Mouse (Mus musculus): ENCODE data around the gene Slc25a29. TPM values are rescaled to one million over a fixed set of nuclear protein-coding genes. Genes with fewer than 3 reads are reported as not detected.

Slc25a29 gene
- 1.5 and 1.6 TPM in 2 replicates for polyA plus RNA-seq (2011; ENCODE audit: insufficient read length, low read depth, missing spikeins)

GRCm38 (mm10) chr12:108835840-108836409 is at the start of gene Slc25a29, which contains the start of gene Slc25a47:
Slc25a29 (minus strand) TSS chr12:108835883.
Slc25a47 (plus strand) TSS chr12:108836046.
- peak within 1 kb of the TSS; percentile 81 for H3K27ac ChIP-seq (ENCODE audit: insufficient read depth, low read length)
- TF ChIP-seq POLR2A (IDR thresholded peaks at IDR 0.05; ENCODE audit: low read depth, low read length) (peak; percentile 91), CTCF (IDR thresholded peaks at IDR 0.05; ENCODE audit: borderline replicate concordance, insufficient read depth, low read length) (no peak)
- peak within 1 kb of the TSS; percentile 66 for H3K4me3 ChIP-seq (ENCODE audit: insufficient read depth, low read length)
- H3K4me1 ChIP-seq (ENCODE audit: control insufficient read depth, insufficient read depth, low read length): peaks cover 12% of the 10 kb centered on the region; the same call in 1 of the 2 replicates

- TF ChIP-seq POLR2A (IDR thresholded peaks at IDR 0.05; ENCODE audit: low read depth, low read length) (no peak), CTCF (IDR thresholded peaks at IDR 0.05; ENCODE audit: borderline replicate concordance, insufficient read depth, low read length) (no peak)
- Histone ChIP-seq H3K27ac (ENCODE audit: insufficient read depth, low read length) (no peak overlapping the region), H3K4me1 (ENCODE audit: control insufficient read depth, insufficient read depth, low read length) (peaks cover 5% of the 10 kb centered on the region), H3K4me3 (ENCODE audit: insufficient read depth, low read length) (no peak overlapping the region)
These were observed 47.1 kb upstream of the Slc25a29 start for GRCm38 (mm10) chr12:108882776-108883175.

DNA sequence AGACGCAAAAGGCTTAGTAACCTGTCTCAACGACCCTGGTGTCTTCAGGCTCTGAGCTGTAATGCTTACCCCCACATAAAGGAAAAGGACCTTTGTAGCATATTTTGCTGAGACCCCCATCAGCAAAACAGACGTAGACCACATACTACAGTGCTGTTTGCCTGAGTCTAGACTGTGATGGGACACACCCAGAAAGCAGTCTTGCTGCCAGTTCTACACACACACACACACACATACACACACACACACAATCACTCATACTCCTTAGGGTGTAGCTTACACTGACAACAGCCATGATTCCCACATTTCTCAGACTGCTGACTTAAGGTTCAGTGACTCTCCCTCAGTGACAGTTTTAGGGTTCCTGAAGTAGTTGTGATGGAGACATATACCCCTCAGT is 45.5 kb upstream of the Slc25a29 start:
- H3K27ac ChIP-seq (ENCODE audit: insufficient read depth, low read length): no peak overlapping the region
- H3K4me1 ChIP-seq (ENCODE audit: control insufficient read depth, insufficient read depth, low read length): peaks cover 4% of the 10 kb centered on the region
- TF ChIP-seq POLR2A (IDR thresholded peaks at IDR 0.05; ENCODE audit: low read depth, low read length) (no peak), CTCF (IDR thresholded peaks at IDR 0.05; ENCODE audit: borderline replicate concordance, insufficient read depth, low read length) (no peak)
- no peak overlapping the region for H3K4me3 ChIP-seq (ENCODE audit: insufficient read depth, low read length)

DNA sequence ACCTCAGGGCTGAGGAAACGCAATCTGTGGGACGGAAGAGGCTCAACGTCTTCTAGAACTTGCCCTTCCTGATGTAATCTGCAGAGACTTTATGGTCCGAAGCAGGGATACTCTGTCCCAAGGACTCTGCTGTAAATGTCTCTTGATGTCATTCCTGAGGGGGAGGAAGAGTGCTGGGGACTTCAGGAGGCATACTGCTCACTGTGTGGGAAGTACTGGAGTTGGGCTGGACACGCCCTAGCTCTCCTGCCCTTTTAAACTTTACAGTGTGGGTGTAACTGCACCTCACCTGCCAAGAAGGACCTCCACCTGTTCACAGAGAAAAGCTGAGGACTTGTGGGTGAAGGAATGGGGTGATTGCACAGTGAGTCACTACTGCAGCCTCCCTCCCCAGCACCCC is 44.9 kb upstream of the Slc25a29 start:
- TF ChIP-seq POLR2A (IDR thresholded peaks at IDR 0.05; ENCODE audit: low read depth, low read length) (no peak), CTCF (IDR thresholded peaks at IDR 0.05; ENCODE audit: borderline replicate concordance, insufficient read depth, low read length) (no peak)
- H3K27ac ChIP-seq (ENCODE audit: insufficient read depth, low read length): no peak overlapping the region
- no peaks in the 10 kb centered on the region for H3K4me1 ChIP-seq (ENCODE audit: control insufficient read depth, insufficient read depth, low read length)
- no peak overlapping the region for H3K4me3 ChIP-seq (ENCODE audit: insufficient read depth, low read length)

GRCm38 (mm10) chr12:108879138-108879537 is 43.5 kb upstream of the Slc25a29 start:
- Histone ChIP-seq H3K4me3 (ENCODE audit: insufficient read depth, low read length) (no peak overlapping the region), H3K27ac (ENCODE audit: insufficient read depth, low read length) (no peak overlapping the region), H3K4me1 (ENCODE audit: control insufficient read depth, insufficient read depth, low read length) (no peaks in the 10 kb centered on the region)
- TF ChIP-seq CTCF (IDR thresholded peaks at IDR 0.05; ENCODE audit: borderline replicate concordance, insufficient read depth, low read length): no peak
- no peak for TF ChIP-seq POLR2A (IDR thresholded peaks at IDR 0.05; ENCODE audit: low read depth, low read length)

DNA sequence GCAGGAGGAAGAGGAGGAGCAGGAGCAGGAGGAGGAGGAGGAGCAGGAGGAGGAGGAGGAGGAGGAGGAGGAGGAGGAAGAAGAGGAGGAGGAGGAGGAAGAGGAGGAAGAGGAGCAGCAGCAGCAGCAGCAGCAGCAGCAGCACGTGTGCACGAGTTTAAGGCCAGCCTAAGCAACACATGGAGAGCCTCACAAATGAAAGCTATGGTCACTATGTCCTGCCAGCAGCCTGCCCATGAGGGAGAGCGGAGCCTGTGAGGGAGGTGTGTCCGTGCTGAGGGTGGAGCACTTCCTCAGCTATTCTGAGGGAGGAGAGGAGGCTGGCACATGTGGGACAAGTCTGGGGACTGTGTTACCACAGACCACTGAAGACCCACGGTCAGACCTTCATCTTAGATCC is 37.4 kb upstream of the Slc25a29 start:
- H3K27ac ChIP-seq (ENCODE audit: insufficient read depth, low read length): no peak overlapping the region
- no peaks in the 10 kb centered on the region for H3K4me1 ChIP-seq (ENCODE audit: control insufficient read depth, insufficient read depth, low read length)
- no peak overlapping the region for H3K4me3 ChIP-seq (ENCODE audit: insufficient read depth, low read length)
- TF ChIP-seq CTCF (IDR thresholded peaks at IDR 0.05; ENCODE audit: borderline replicate concordance, insufficient read depth, low read length) (no peak), POLR2A (IDR thresholded peaks at IDR 0.05; ENCODE audit: low read depth, low read length) (no peak)

- TF ChIP-seq CTCF (IDR thresholded peaks at IDR 0.05; ENCODE audit: borderline replicate concordance, insufficient read depth, low read length) (no peak), POLR2A (IDR thresholded peaks at IDR 0.05; ENCODE audit: low read depth, low read length) (no peak)
- Histone ChIP-seq H3K27ac (ENCODE audit: insufficient read depth, low read length) (no peak overlapping the region), H3K4me1 (ENCODE audit: control insufficient read depth, insufficient read depth, low read length) (no peaks in the 10 kb centered on the region), H3K4me3 (ENCODE audit: insufficient read depth, low read length) (no peak overlapping the region)
These were observed 33.9 kb upstream of the Slc25a29 start for GRCm38 (mm10) chr12:108869575-108869974.

GRCm38 (mm10) chr12:108865007-108865494 is 29.4 kb upstream of the Slc25a29 start:
- TF ChIP-seq CTCF (IDR thresholded peaks at IDR 0.05; ENCODE audit: borderline replicate concordance, insufficient read depth, low read length) (no peak), POLR2A (IDR thresholded peaks at IDR 0.05; ENCODE audit: low read depth, low read length) (no peak)
- Histone ChIP-seq H3K4me3 (ENCODE audit: insufficient read depth, low read length) (no peak overlapping the region), H3K27ac (ENCODE audit: insufficient read depth, low read length) (no peak overlapping the region; the same call in 1 of the 2 replicates), H3K4me1 (ENCODE audit: control insufficient read depth, insufficient read depth, low read length) (no peaks in the 10 kb centered on the region)

- no peak for TF ChIP-seq POLR2A (IDR thresholded peaks at IDR 0.05; ENCODE audit: low read depth, low read length)
- TF ChIP-seq CTCF (IDR thresholded peaks at IDR 0.05; ENCODE audit: borderline replicate concordance, insufficient read depth, low read length): no peak
- no peak overlapping the region; the same call in 1 of the 2 replicates for H3K27ac ChIP-seq (ENCODE audit: insufficient read depth, low read length)
- H3K4me3 ChIP-seq (ENCODE audit: insufficient read depth, low read length): no peak overlapping the region
- 0 out of 2 replicates have a peak, but pooled peaks cover 5% of the 10 kb centered on the region for H3K4me1 ChIP-seq (ENCODE audit: control insufficient read depth, insufficient read depth, low read length)
These were observed 22.8 kb upstream of the Slc25a29 start for GRCm38 (mm10) chr12:108858486-108858885.

GRCm38 (mm10) chr12:108857589-108858184 is 22.0 kb upstream of the Slc25a29 start:
- TF ChIP-seq CTCF (IDR thresholded peaks at IDR 0.05; ENCODE audit: borderline replicate concordance, insufficient read depth, low read length) (no peak), POLR2A (IDR thresholded peaks at IDR 0.05; ENCODE audit: low read depth, low read length) (no peak)
- Histone ChIP-seq H3K4me1 (ENCODE audit: control insufficient read depth, insufficient read depth, low read length) (0 out of 2 replicates have a peak, but pooled peaks cover 5% of the 10 kb centered on the region), H3K27ac (ENCODE audit: insufficient read depth, low read length) (no peak overlapping the region)

More at GRCm38 (mm10) chr12:108857589-108858184, 22.0 kb upstream of the Slc25a29 start:
- no peak overlapping the region for H3K4me3 ChIP-seq (ENCODE audit: insufficient read depth, low read length)

Data from embryonic fibroblast, embryonic 13.5 days (primary cell).